Comparison of ENCODE assay signal across 27 mouse cellular contexts in genomic region chr10:82844090-82844489, GRCm38 (mm10). TPM values are rescaled to one million over a fixed set of nuclear protein-coding genes. Genes with fewer than 3 reads are reported as not detected.
DNase-seq lines count a peak whose midpoint lies in the region; ATAC-seq and TF ChIP-seq lines count a peak whose summit lies in the region.
"Had no signal": no experiment of that assay in that cellular context is flagged by ENCODE, and none has a peak within 500 bp of the region (broad histone marks: within the 10 kb centered on the region; RNA-seq: fewer than 3 reads in every experiment).

No protein-coding gene starts in this region.

- no peaks in the 10 kb centered on the region for H3K36me3 ChIP-seq in ES-Bruce4 (ENCODE audit: control insufficient read depth, insufficient read depth, low read length, poor library complexity, severe bottlenecking)
- H3K36me3 ChIP-seq in embryonic facial prominence, embryonic 10.5 days (replicated peaks), result no peaks in the 10 kb centered on the region
- no peaks in the 10 kb centered on the region for H3K36me3 ChIP-seq in embryonic facial prominence, embryonic 15.5 days
- H3K36me3 ChIP-seq: forebrain, embryonic 12.5 days; heart, embryonic 15.5 days; kidney, embryonic 15.5 days; limb, embryonic 13.5 days; liver, embryonic 13.5 days; midbrain, embryonic 13.5 days had no signal

- TF ChIP-seq POLR2A in ES-Bruce4 (IDR thresholded peaks at IDR 0.05; ENCODE audit: insufficient read depth, low read length), result no peak

- peak; percentile 62; the same call in 1 of the 2 replicates for ATAC-seq in frontal cortex, adult (ENCODE audit: low TSS enrichment)
- peak; percentile 34; the same call in 1 of the 2 replicates for ATAC-seq in embryonic facial prominence, embryonic 15.5 days (ENCODE audit: insufficient number of reproducible peaks, low FRiP score, low TSS enrichment, low read depth)
- ATAC-seq: hindbrain, embryonic 16.5 days; lung, postnatal 0 days; midbrain, embryonic 13.5 days had no signal

- no peak for DNase-seq in frontal cortex, adult 2 months (ENCODE audit: extremely low spot score in 1 of 2, low spot score in 1 of 2)
- DNase-seq in embryonic facial prominence, embryonic 10.5 days (ENCODE audit: low spot score), result peak; percentile 33
- DNase-seq in cerebellum, postnatal 36 days, result no peak
- no peak for DNase-seq in adrenal gland, adult 18-20 months (ENCODE audit: low spot score in 2 of 2)
- no peak for DNase-seq in right cerebral cortex, postnatal 36 days (ENCODE audit: low spot score in 2 of 2)
- DNase-seq: adrenal gland, postnatal 36 days; cerebellum, adult 2 months; cerebellum, postnatal 25 days; embryo, embryonic 11 days; gastrocnemius, postnatal 10 days; kidney, adult 18-20 months; kidney, postnatal 25 days; liver, embryonic 13.5 days; lung, adult 18-20 months; lung, postnatal 4 days had no signal

- peak overlapping the region; percentile 93 for H3K27ac ChIP-seq in ES-Bruce4 (ENCODE audit: insufficient read depth, low read length)
- no peak overlapping the region; the same call in 1 of the 2 replicates for H3K27ac ChIP-seq in embryonic facial prominence, embryonic 10.5 days (replicated peaks)
- 0 out of 2 replicates have a peak overlapping the region, but pooled peaks have one; percentile 51 for H3K27ac ChIP-seq in embryonic facial prominence, embryonic 15.5 days (replicated peaks)
- H3K27ac ChIP-seq: forebrain, embryonic 12.5 days; heart, embryonic 15.5 days; kidney, embryonic 15.5 days; left cerebral cortex, adult 2 months; limb, embryonic 13.5 days; liver, embryonic 13.5 days; midbrain, embryonic 13.5 days had no signal

- no peak overlapping the region for H3K4me2 ChIP-seq in embryonic facial prominence, embryonic 15.5 days (replicated peaks)
- H3K4me2 ChIP-seq: forebrain, embryonic 12.5 days; heart, embryonic 15.5 days; kidney, embryonic 15.5 days; limb, embryonic 13.5 days; liver, embryonic 13.5 days; midbrain, embryonic 13.5 days had no signal

- H3K4me1 ChIP-seq in ES-Bruce4 (ENCODE audit: control insufficient read depth, insufficient read depth, low read length), result peaks cover 4% of the 10 kb centered on the region
- 0 out of 2 replicates have a peak, but pooled peaks cover 5% of the 10 kb centered on the region for H3K4me1 ChIP-seq in embryonic facial prominence, embryonic 10.5 days
- H3K4me1 ChIP-seq in embryonic facial prominence, embryonic 15.5 days, result no peaks in the 10 kb centered on the region
- H3K4me1 ChIP-seq: forebrain, embryonic 12.5 days; heart, embryonic 15.5 days; limb, embryonic 13.5 days; liver, embryonic 13.5 days; midbrain, embryonic 13.5 days had no signal

- H3K9me3 ChIP-seq in ES-Bruce4 (replicated peaks; ENCODE audit: control insufficient read depth, insufficient read depth, low read length, poor library complexity, severe bottlenecking), result no peaks in the 10 kb centered on the region
- H3K9me3 ChIP-seq in embryonic facial prominence, embryonic 10.5 days, result no peaks in the 10 kb centered on the region
- H3K9me3 ChIP-seq in embryonic facial prominence, embryonic 15.5 days (replicated peaks), result no peaks in the 10 kb centered on the region
- H3K9me3 ChIP-seq: forebrain, embryonic 12.5 days; heart, embryonic 15.5 days; kidney, embryonic 15.5 days; limb, embryonic 13.5 days; liver, embryonic 13.5 days; megakaryocyte, embryonic 14.5 days; midbrain, embryonic 13.5 days had no signal

- no peaks in the 10 kb centered on the region for H3K27me3 ChIP-seq in ES-Bruce4 (ENCODE audit: control insufficient read depth, insufficient read depth, low read length, poor library complexity, severe bottlenecking)
- H3K27me3 ChIP-seq in embryonic facial prominence, embryonic 10.5 days (replicated peaks; ENCODE audit: low read depth, poor library complexity, severe bottlenecking), result no peaks in the 10 kb centered on the region
- H3K27me3 ChIP-seq in embryonic facial prominence, embryonic 15.5 days, result no peaks in the 10 kb centered on the region
- H3K27me3 ChIP-seq: forebrain, embryonic 12.5 days; heart, embryonic 15.5 days; kidney, embryonic 15.5 days; limb, embryonic 13.5 days; liver, embryonic 13.5 days; midbrain, embryonic 13.5 days had no signal

- H3K9ac ChIP-seq in ES-Bruce4 (ENCODE audit: low read depth, poor library complexity, severe bottlenecking), result peak overlapping the region; percentile 56; the same call in 1 of the 2 replicates
- no peak overlapping the region for H3K9ac ChIP-seq in embryonic facial prominence, embryonic 15.5 days
- H3K9ac ChIP-seq: forebrain, embryonic 12.5 days; heart, embryonic 15.5 days; kidney, embryonic 15.5 days; limb, embryonic 13.5 days; liver, embryonic 13.5 days; midbrain, embryonic 13.5 days had no signal

- WGBS in embryonic facial prominence, embryonic 10.5 days, result 57% methylated on average over 6 of the region's 6 CpGs
- 49% methylated on average over 6 of the region's 6 CpGs for WGBS in embryonic facial prominence, embryonic 15.5 days

- peak; percentile 73 for TF ChIP-seq EP300 in ES-Bruce4 (IDR thresholded peaks at IDR 0.05; ENCODE audit: insufficient read depth, low read depth, low read length)

- H3K4me3 ChIP-seq in ES-Bruce4 (ENCODE audit: low read depth, low read length), result no peak overlapping the region
- no peak overlapping the region for H3K4me3 ChIP-seq in embryonic facial prominence, embryonic 10.5 days
- no peak overlapping the region for H3K4me3 ChIP-seq in embryonic facial prominence, embryonic 15.5 days (replicated peaks)
- H3K4me3 ChIP-seq: forebrain, embryonic 12.5 days; heart, embryonic 15.5 days; kidney, embryonic 15.5 days; left cerebral cortex, adult 2 months; limb, embryonic 13.5 days; liver, embryonic 13.5 days; megakaryocyte, embryonic 14.5 days; midbrain, embryonic 13.5 days had no signal

- no peak for TF ChIP-seq CTCF in ES-Bruce4 (IDR thresholded peaks at IDR 0.05; ENCODE audit: low read depth, low read length)

RNA-seq across cellular contexts. Expression of gene Txnrd1, which starts 10.3 kb away (rescaled TPM):
- polyA plus RNA-seq in frontal cortex, adult 2 months (2012; rRNA removed), result 47.5 and 51.4 TPM in 2 replicates
- polyA plus RNA-seq in ES-Bruce4 (2011; ENCODE audit: insufficient read depth, insufficient read length, low read depth, missing spikeins), result 260 and 284 TPM in 2 replicates
- polyA plus RNA-seq in embryonic facial prominence, embryonic 10.5 days (2016; fragmentation: Nextera tagmentation; extraction: Ambion mirVana), result 169 and 177 TPM in 2 replicates
- polyA plus RNA-seq in embryonic facial prominence, embryonic 15.5 days (2015; fragmentation: Nextera tagmentation; extraction: Ambion mirVana), result 74.3 and 78.9 TPM in 2 replicates
- 100 to 1,000 TPM in 1 of 2 experiments, 10 to 100 TPM in 1; 86.4 to 142 TPM for total RNA-seq in adrenal gland, adult 18-20 months (2021)

RNA-seq across cellular contexts. Expression of gene Eid3, which starts 22.3 kb away (rescaled TPM):
- 0.42 and 0.69 TPM in 2 replicates for polyA plus RNA-seq in frontal cortex, adult 2 months (2012; rRNA removed)
- 12.7 and 13.9 TPM in 2 replicates for polyA plus RNA-seq in ES-Bruce4 (2011; ENCODE audit: insufficient read depth, insufficient read length, low read depth, missing spikeins)
- polyA plus RNA-seq in embryonic facial prominence, embryonic 10.5 days (2016; fragmentation: Nextera tagmentation; extraction: Ambion mirVana), result 0.52 and 0.57 TPM in 2 replicates
- 0.55 and 0.65 TPM in 2 replicates for polyA plus RNA-seq in embryonic facial prominence, embryonic 15.5 days (2015; fragmentation: Nextera tagmentation; extraction: Ambion mirVana)
- 1 to 10 TPM; 1.4 to 2.0 TPM for total RNA-seq in adrenal gland, adult 18-20 months (2021)
- polyA plus RNA-seq: lung, postnatal 0 days had no signal
